Mouse (Mus musculus): ENCODE measurements at regions not wholly inside any gene's neighbourhood (a gene's known extent, or its start where the extent isn't known, plus 50 kb on each side); places are given as distances from the start of the nearest gene placed in this dataset.

- DNase-seq (ENCODE audit: extremely low read depth, low read depth, low spot score): no peak
- Histone ChIP-seq H3K27me3 (ENCODE audit: control insufficient read depth, insufficient read depth, low read length) (no peaks in the 10 kb centered on the region), H3K27ac (replicated peaks; ENCODE audit: insufficient read depth, low read depth, low read length) (no peak overlapping the region), H3K79me2 (ENCODE audit: control insufficient read depth, insufficient read depth, low read length) (no peaks in the 10 kb centered on the region), H3K36me3 (ENCODE audit: control insufficient read depth, insufficient read depth, low read length) (no peaks in the 10 kb centered on the region), H3K4me3 (ENCODE audit: insufficient read depth, low read depth, low read length) (no peak overlapping the region), H3K9ac (ENCODE audit: low read depth, low read length) (no peak overlapping the region), H3K4me1 (ENCODE audit: control insufficient read depth, insufficient read depth, low read length) (no peaks in the 10 kb centered on the region)
- no peak for TF ChIP-seq POLR2A (IDR thresholded peaks at IDR 0.05; ENCODE audit: extremely low read depth, insufficient read depth, low read length)
- no peak for TF ChIP-seq CTCF (IDR thresholded peaks at IDR 0.05; ENCODE audit: low read depth, low read length)
- WGBS: 72% methylated on average over 2 of the region's 2 CpGs
These were observed 570.9 kb upstream of the Gm21961 start for GRCm38 (mm10) chr15:65585566-65585965.

GRCm38 (mm10) chr15:65579353-65579752, 564.6 kb upstream of the Gm21961 start:
- Histone ChIP-seq H3K27ac (replicated peaks; ENCODE audit: insufficient read depth, low read depth, low read length) (no peak overlapping the region), H3K36me3 (ENCODE audit: control insufficient read depth, insufficient read depth, low read length) (no peaks in the 10 kb centered on the region), H3K9ac (ENCODE audit: low read depth, low read length) (no peak overlapping the region), H3K27me3 (ENCODE audit: control insufficient read depth, insufficient read depth, low read length) (no peaks in the 10 kb centered on the region), H3K79me2 (ENCODE audit: control insufficient read depth, insufficient read depth, low read length) (no peaks in the 10 kb centered on the region), H3K4me3 (ENCODE audit: insufficient read depth, low read depth, low read length) (no peak overlapping the region), H3K4me1 (ENCODE audit: control insufficient read depth, insufficient read depth, low read length) (no peaks in the 10 kb centered on the region)
- TF ChIP-seq POLR2A (IDR thresholded peaks at IDR 0.05; ENCODE audit: extremely low read depth, insufficient read depth, low read length): no peak
- TF ChIP-seq CTCF (IDR thresholded peaks at IDR 0.05; ENCODE audit: low read depth, low read length): no peak
- no peak for DNase-seq (ENCODE audit: extremely low read depth, low read depth, low spot score)
- 94% methylated on average over 1 of the region's 1 CpGs for WGBS

- no peaks in the 10 kb centered on the region for H3K36me3 ChIP-seq (ENCODE audit: control insufficient read depth, insufficient read depth, low read length)
- no peak overlapping the region for H3K27ac ChIP-seq (replicated peaks; ENCODE audit: insufficient read depth, low read depth, low read length)
- H3K79me2 ChIP-seq (ENCODE audit: control insufficient read depth, insufficient read depth, low read length): no peaks in the 10 kb centered on the region
- H3K9ac ChIP-seq (ENCODE audit: low read depth, low read length): no peak overlapping the region
- TF ChIP-seq CTCF (IDR thresholded peaks at IDR 0.05; ENCODE audit: low read depth, low read length) (no peak), POLR2A (IDR thresholded peaks at IDR 0.05; ENCODE audit: extremely low read depth, insufficient read depth, low read length) (no peak)
- H3K4me3 ChIP-seq (ENCODE audit: insufficient read depth, low read depth, low read length): no peak overlapping the region
- no peak for DNase-seq (ENCODE audit: extremely low read depth, low read depth, low spot score)
- no peaks in the 10 kb centered on the region for H3K4me1 ChIP-seq (ENCODE audit: control insufficient read depth, insufficient read depth, low read length)
- 74% methylated on average over 2 of the region's 2 CpGs for WGBS
- no peaks in the 10 kb centered on the region for H3K27me3 ChIP-seq (ENCODE audit: control insufficient read depth, insufficient read depth, low read length)
These were observed 553.2 kb upstream of the Gm21961 start for GRCm38 (mm10) chr15:65567931-65568330.

GRCm38 (mm10) chr15:65557846-65558835, 543.4 kb upstream of the Gm21961 start:
- Histone ChIP-seq H3K27me3 (ENCODE audit: control insufficient read depth, insufficient read depth, low read length) (no peaks in the 10 kb centered on the region), H3K36me3 (ENCODE audit: control insufficient read depth, insufficient read depth, low read length) (no peaks in the 10 kb centered on the region), H3K79me2 (ENCODE audit: control insufficient read depth, insufficient read depth, low read length) (no peaks in the 10 kb centered on the region), H3K4me1 (ENCODE audit: control insufficient read depth, insufficient read depth, low read length) (no peaks in the 10 kb centered on the region), H3K9ac (ENCODE audit: low read depth, low read length) (no peak overlapping the region), H3K27ac (replicated peaks; ENCODE audit: insufficient read depth, low read depth, low read length) (no peak overlapping the region), H3K4me3 (ENCODE audit: insufficient read depth, low read depth, low read length) (no peak overlapping the region)
- 78% methylated on average over 8 of the region's 8 CpGs for WGBS
- TF ChIP-seq CTCF (IDR thresholded peaks at IDR 0.05; ENCODE audit: low read depth, low read length): no peak
- no peak for TF ChIP-seq POLR2A (IDR thresholded peaks at IDR 0.05; ENCODE audit: extremely low read depth, insufficient read depth, low read length)
- no peak for DNase-seq (ENCODE audit: extremely low read depth, low read depth, low spot score)

GRCm38 (mm10) chr15:65549046-65549445, 534.3 kb upstream of the Gm21961 start:
- Histone ChIP-seq H3K27ac (replicated peaks; ENCODE audit: insufficient read depth, low read depth, low read length) (no peak overlapping the region), H3K27me3 (ENCODE audit: control insufficient read depth, insufficient read depth, low read length) (no peaks in the 10 kb centered on the region), H3K9ac (ENCODE audit: low read depth, low read length) (no peak overlapping the region), H3K4me3 (ENCODE audit: insufficient read depth, low read depth, low read length) (no peak overlapping the region), H3K4me1 (ENCODE audit: control insufficient read depth, insufficient read depth, low read length) (no peaks in the 10 kb centered on the region), H3K79me2 (ENCODE audit: control insufficient read depth, insufficient read depth, low read length) (no peaks in the 10 kb centered on the region), H3K36me3 (ENCODE audit: control insufficient read depth, insufficient read depth, low read length) (no peaks in the 10 kb centered on the region)
- WGBS: 77% methylated on average over 2 of the region's 2 CpGs
- TF ChIP-seq CTCF (IDR thresholded peaks at IDR 0.05; ENCODE audit: low read depth, low read length) (no peak), POLR2A (IDR thresholded peaks at IDR 0.05; ENCODE audit: extremely low read depth, insufficient read depth, low read length) (no peak)
- no peak for DNase-seq (ENCODE audit: extremely low read depth, low read depth, low spot score)

GRCm38 (mm10) chr15:65535606-65536005, 520.9 kb upstream of the Gm21961 start:
- H3K79me2 ChIP-seq (ENCODE audit: control insufficient read depth, insufficient read depth, low read length): no peaks in the 10 kb centered on the region
- WGBS: 62% methylated on average over 3 of the region's 3 CpGs

More at GRCm38 (mm10) chr15:65535606-65536005, 520.9 kb upstream of the Gm21961 start:
- H3K4me1 ChIP-seq (ENCODE audit: control insufficient read depth, insufficient read depth, low read length): no peaks in the 10 kb centered on the region
- DNase-seq (ENCODE audit: extremely low read depth, low read depth, low spot score): no peak
- TF ChIP-seq CTCF (IDR thresholded peaks at IDR 0.05; ENCODE audit: low read depth, low read length): no peak
- no peak for TF ChIP-seq POLR2A (IDR thresholded peaks at IDR 0.05; ENCODE audit: extremely low read depth, insufficient read depth, low read length)
- H3K4me3 ChIP-seq (ENCODE audit: insufficient read depth, low read depth, low read length): no peak overlapping the region
- no peaks in the 10 kb centered on the region for H3K36me3 ChIP-seq (ENCODE audit: control insufficient read depth, insufficient read depth, low read length)
- no peak overlapping the region for H3K9ac ChIP-seq (ENCODE audit: low read depth, low read length)
- H3K27me3 ChIP-seq (ENCODE audit: control insufficient read depth, insufficient read depth, low read length): no peaks in the 10 kb centered on the region
- H3K27ac ChIP-seq (replicated peaks; ENCODE audit: insufficient read depth, low read depth, low read length): no peak overlapping the region
